Mouse (Mus musculus): ENCODE results near the gene Pygo2.

- TF ChIP-seq CTCF (IDR thresholded peaks at IDR 0.05; ENCODE audit: extremely low read depth, insufficient read length, insufficient replicate concordance, low read depth, low read length) = no peak
- no peak for TF ChIP-seq POLR2A (IDR thresholded peaks at IDR 0.05; ENCODE audit: low read depth, low read length)
These were observed 44.6 kb upstream of the Pygo2 start for GRCm38 (mm10) chr3:89385451-89385850.

All from small intestine, adult 2 months (tissue).